Mouse (Mus musculus) C2C12 (cell line): Measurements from ENCODE around the gene Immp2l.

Source experiments
- CEBPB ChIP-seq: IDR thresholded peaks from one replicate; pipeline ENCODE4 v1.6.1; 2011; ENCODE audit warnings: low read depth, mild to moderate bottlenecking, control low read depth, moderate library complexity
- CTCF ChIP-seq: IDR thresholded peaks from one replicate; pipeline ENCODE4 v1.5.1; 2011; ENCODE audit not compliant: control insufficient read depth, insufficient read depth, insufficient read length
- MYOD1 ChIP-seq: IDR thresholded peaks from one replicate; pipeline ENCODE4 v1.6.1; 2011; ENCODE audit warnings: low read depth; ENCODE audit not compliant: control insufficient read depth, insufficient read length

GRCm38 (mm10) chr12:41937751-41938150 lies 913.9 kb downstream of the Immp2l start:
- no peak for TF ChIP-seq MYOD1
- no peak for TF ChIP-seq CTCF
- no peak for TF ChIP-seq CEBPB
